Mouse (Mus musculus): ENCODE results near the gene Fam168b. TPM values are rescaled to one million over a fixed set of nuclear protein-coding genes. Genes with fewer than 3 reads are reported as not detected.

The Fam168b gene
- polyA plus RNA-seq, 1 experiment = 37.7 TPM

- TF ChIP-seq TCF3 (IDR thresholded peaks at IDR 0.05; ENCODE audit: insufficient read length, low read depth) (no peak), POLR2A (IDR thresholded peaks at IDR 0.05; ENCODE audit: insufficient read length, low read depth) (no peak), E2F4 (IDR thresholded peaks at IDR 0.05; ENCODE audit: insufficient read depth) (no peak), MYOG (IDR thresholded peaks at IDR 0.05; ENCODE audit: control insufficient read depth in 1 of 3, insufficient read depth in 1 of 3, insufficient read length in 2 of 3, low read depth in 2 of 3) (no peak)
- Histone ChIP-seq H3K4me2 (ENCODE audit: low read depth) (no peak overlapping the region), H3K4me3 (no peak overlapping the region), H3K79me2 (ENCODE audit: control insufficient read depth, insufficient read depth) (no peaks in the 10 kb centered on the region), H3ac (ENCODE audit: control insufficient read depth, insufficient read length) (no peak overlapping the region), H3K36me3 (ENCODE audit: control insufficient read depth, insufficient read depth) (no peaks in the 10 kb centered on the region), H3K27me3 (ENCODE audit: control insufficient read depth, insufficient read depth, insufficient read length) (no peaks in the 10 kb centered on the region)
Observed at GRCm38 (mm10) chr1:34810293-34810692, 32.6 kb downstream of the Fam168b start.

- no peak overlapping the region for H3ac ChIP-seq (ENCODE audit: control insufficient read depth, insufficient read length)
- H3K36me3 ChIP-seq (ENCODE audit: control insufficient read depth, insufficient read depth) = no peaks in the 10 kb centered on the region
- H3K4me2 ChIP-seq (ENCODE audit: low read depth) = no peak overlapping the region
- H3K27me3 ChIP-seq (ENCODE audit: control insufficient read depth, insufficient read depth, insufficient read length) = no peaks in the 10 kb centered on the region
- H3K4me3 ChIP-seq = no peak overlapping the region
- TF ChIP-seq TCF12 (IDR thresholded peaks at IDR 0.05; ENCODE audit: insufficient read depth, poor library complexity, severe bottlenecking) = no peak
- no peak for TF ChIP-seq MAX (IDR thresholded peaks at IDR 0.05; ENCODE audit: low read depth)
- TF ChIP-seq MYOD1 (IDR thresholded peaks at IDR 0.05; ENCODE audit: control insufficient read depth in 1 of 3, insufficient read length in 2 of 3, low read depth in 2 of 3) = no peak
- no peak for TF ChIP-seq CEBPB (IDR thresholded peaks at IDR 0.05; ENCODE audit: insufficient read depth, poor library complexity, severe bottlenecking)
- no peak for TF ChIP-seq SRF (IDR thresholded peaks at IDR 0.05; ENCODE audit: control insufficient read depth, insufficient read length, low read depth)
- TF ChIP-seq REST (IDR thresholded peaks at IDR 0.05; ENCODE audit: insufficient read depth, insufficient read length) = no peak
- TF ChIP-seq TCF3 (IDR thresholded peaks at IDR 0.05; ENCODE audit: insufficient read length, low read depth) = no peak
- TF ChIP-seq MYOG (IDR thresholded peaks at IDR 0.05; ENCODE audit: control insufficient read depth in 1 of 3, insufficient read depth in 1 of 3, insufficient read length in 2 of 3, low read depth in 2 of 3) = no peak
- no peaks in the 10 kb centered on the region for H3K79me2 ChIP-seq (ENCODE audit: control insufficient read depth, insufficient read depth)
Observed at GRCm38 (mm10) chr1:34808445-34808844, 34.4 kb downstream of the Fam168b start.

- no peaks in the 10 kb centered on the region for H3K79me2 ChIP-seq (ENCODE audit: control insufficient read depth, insufficient read depth)
- no peaks in the 10 kb centered on the region for H3K36me3 ChIP-seq (ENCODE audit: control insufficient read depth, insufficient read depth)
- H3K4me2 ChIP-seq (ENCODE audit: low read depth) = no peak overlapping the region
- no peak overlapping the region for H3ac ChIP-seq (ENCODE audit: control insufficient read depth, insufficient read length)
- H3K27me3 ChIP-seq (ENCODE audit: control insufficient read depth, insufficient read depth, insufficient read length) = no peaks in the 10 kb centered on the region
- no peak overlapping the region for H3K4me3 ChIP-seq
- TF ChIP-seq MYOD1 (IDR thresholded peaks at IDR 0.05; ENCODE audit: control insufficient read depth in 1 of 3, insufficient read length in 2 of 3, low read depth in 2 of 3) = no peak
- TF ChIP-seq MAX (IDR thresholded peaks at IDR 0.05; ENCODE audit: low read depth) = no peak
- TF ChIP-seq POLR2A (IDR thresholded peaks at IDR 0.05; ENCODE audit: insufficient read length, low read depth) = no peak
- TF ChIP-seq POLR2AphosphoS2 (IDR thresholded peaks at IDR 0.05; ENCODE audit: insufficient read length, low read depth) = no peak
- TF ChIP-seq TCF12 (IDR thresholded peaks at IDR 0.05; ENCODE audit: insufficient read depth, poor library complexity, severe bottlenecking) = no peak
- TF ChIP-seq TCF3 (IDR thresholded peaks at IDR 0.05; ENCODE audit: insufficient read length, low read depth) = no peak
- no peak for TF ChIP-seq REST (IDR thresholded peaks at IDR 0.05; ENCODE audit: insufficient read depth, insufficient read length)
- no peak for TF ChIP-seq SRF (IDR thresholded peaks at IDR 0.05; ENCODE audit: control insufficient read depth, insufficient read length, low read depth)
- no peak for TF ChIP-seq E2F4 (IDR thresholded peaks at IDR 0.05; ENCODE audit: insufficient read depth)
- no peak for TF ChIP-seq USF1 (IDR thresholded peaks at IDR 0.05; ENCODE audit: low read depth)
- TF ChIP-seq MYOG (IDR thresholded peaks at IDR 0.05; ENCODE audit: control insufficient read depth in 1 of 3, insufficient read depth in 1 of 3, insufficient read length in 2 of 3, low read depth in 2 of 3) = no peak
- no peak for TF ChIP-seq CEBPB (IDR thresholded peaks at IDR 0.05; ENCODE audit: insufficient read depth, poor library complexity, severe bottlenecking)
Observed at GRCm38 (mm10) chr1:34805931-34806520, 36.8 kb downstream of the Fam168b start.

GRCm38 (mm10) chr1:34804863-34805262 is 38.0 kb downstream of the Fam168b start:
- no peak overlapping the region for H3ac ChIP-seq (ENCODE audit: control insufficient read depth, insufficient read length)
- no peaks in the 10 kb centered on the region for H3K79me2 ChIP-seq (ENCODE audit: control insufficient read depth, insufficient read depth)
- no peak overlapping the region for H3K4me3 ChIP-seq
- no peaks in the 10 kb centered on the region for H3K36me3 ChIP-seq (ENCODE audit: control insufficient read depth, insufficient read depth)
- no peaks in the 10 kb centered on the region for H3K27me3 ChIP-seq (ENCODE audit: control insufficient read depth, insufficient read depth, insufficient read length)
- H3K4me2 ChIP-seq (ENCODE audit: low read depth) = no peak overlapping the region
- TF ChIP-seq TCF12 (IDR thresholded peaks at IDR 0.05; ENCODE audit: insufficient read depth, poor library complexity, severe bottlenecking) (no peak), MAX (IDR thresholded peaks at IDR 0.05; ENCODE audit: low read depth) (no peak), POLR2A (IDR thresholded peaks at IDR 0.05; ENCODE audit: insufficient read length, low read depth) (no peak), E2F4 (IDR thresholded peaks at IDR 0.05; ENCODE audit: insufficient read depth) (no peak), USF1 (IDR thresholded peaks at IDR 0.05; ENCODE audit: low read depth) (no peak), CEBPB (IDR thresholded peaks at IDR 0.05; ENCODE audit: insufficient read depth, poor library complexity, severe bottlenecking) (no peak), MYOD1 (IDR thresholded peaks at IDR 0.05; ENCODE audit: control insufficient read depth in 1 of 3, insufficient read length in 2 of 3, low read depth in 2 of 3) (no peak), MYOG (IDR thresholded peaks at IDR 0.05; ENCODE audit: control insufficient read depth in 1 of 3, insufficient read depth in 1 of 3, insufficient read length in 2 of 3, low read depth in 2 of 3) (no peak)

- Histone ChIP-seq H3K27me3 (ENCODE audit: control insufficient read depth, insufficient read depth, insufficient read length) (no peaks in the 10 kb centered on the region), H3K4me3 (peak overlapping the region; percentile 16), H3K36me3 (ENCODE audit: control insufficient read depth, insufficient read depth) (no peaks in the 10 kb centered on the region), H3ac (ENCODE audit: control insufficient read depth, insufficient read length) (no peak overlapping the region), H3K4me2 (ENCODE audit: low read depth) (peak overlapping the region; percentile 80), H3K79me2 (ENCODE audit: control insufficient read depth, insufficient read depth) (no peaks in the 10 kb centered on the region)
- TF ChIP-seq SRF (IDR thresholded peaks at IDR 0.05; ENCODE audit: control insufficient read depth, insufficient read length, low read depth) (no peak), USF1 (IDR thresholded peaks at IDR 0.05; ENCODE audit: low read depth) (no peak), TCF12 (IDR thresholded peaks at IDR 0.05; ENCODE audit: insufficient read depth, poor library complexity, severe bottlenecking) (no peak), MYOD1 (IDR thresholded peaks at IDR 0.05; ENCODE audit: control insufficient read depth in 1 of 3, insufficient read length in 2 of 3, low read depth in 2 of 3) (no peak), POLR2AphosphoS2 (IDR thresholded peaks at IDR 0.05; ENCODE audit: insufficient read length, low read depth) (peak; percentile 24), CEBPB (IDR thresholded peaks at IDR 0.05; ENCODE audit: insufficient read depth, poor library complexity, severe bottlenecking) (no peak)
Observed at GRCm38 (mm10) chr1:34802290-34802642, 40.6 kb downstream of the Fam168b start.

All from myocyte (in vitro differentiated cells).